Mouse (Mus musculus) CD4-positive, CD25-positive, alpha-beta regulatory T cell, adult 9 weeks (primary cell): ENCODE measurements around the gene Olfr541. TPM values are rescaled to one million over a fixed set of nuclear protein-coding genes. Genes with fewer than 3 reads are reported as not detected.

Source experiments
- polyA plus RNA-seq: library from polyadenylated mRNA; unstranded; fragments of 100-300 nt; shearing (Covaris generic); gene quantifications from one replicate; pipeline ENCODE4 v1.2.1, GENCODE M21; 2017

Gene Olfr541
- polyA plus RNA-seq = not detected

DNA sequence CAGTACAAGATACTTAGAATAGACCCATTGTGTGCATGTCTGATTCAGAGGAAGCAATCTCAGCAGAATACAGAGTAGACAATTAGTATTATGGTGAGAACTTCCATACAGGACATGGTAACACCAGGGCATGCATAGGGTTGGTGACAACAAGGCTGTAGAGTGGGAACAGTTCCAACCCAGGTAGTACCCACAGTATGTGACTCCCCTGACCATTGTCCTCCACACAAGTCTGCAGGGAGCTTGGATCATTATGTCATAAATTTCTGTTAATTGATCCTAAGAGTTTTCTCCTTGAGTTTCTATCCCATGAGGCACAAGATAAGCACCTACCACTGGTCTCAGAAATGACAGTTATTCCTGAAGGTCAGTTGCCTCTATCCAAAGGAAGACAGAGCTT lies at the start of gene Olfr541:
Gene Olfr541, plus strand, starts transcription at position 301 of the 400 bp plus-strand sequence.

GRCm38 (mm10) chr7:140659630-140660029 lies 37.4 kb upstream of the Olfr541 start, which contains the start of gene Olfr539:
Gene Olfr539 (plus strand): TSS chr7:140659930.

GRCm38 (mm10) chr7:140681651-140682050 lies 15.4 kb upstream of the Olfr541 start, which contains the start of gene Olfr45:
Gene Olfr45 (plus strand): TSS chr7:140681951.

Other genes starting within 250 kb of the Olfr541 start
- not detected for gene Olfr533, start 233.9 kb upstream of the Olfr541 start, polyA plus RNA-seq
- gene Olfr535, start 213.1 kb upstream of the Olfr541 start, polyA plus RNA-seq = not detected
- not detected for gene Olfr536, start 189.9 kb upstream of the Olfr541 start, polyA plus RNA-seq
- gene Olfr538, start 129.4 kb upstream of the Olfr541 start, polyA plus RNA-seq = not detected
- gene Olfr46, start 96.0 kb upstream of the Olfr541 start, polyA plus RNA-seq = not detected
- not detected for gene Olfr61, start 68.3 kb upstream of the Olfr541 start, polyA plus RNA-seq
- not detected for gene Olfr53, start 50.8 kb upstream of the Olfr541 start, polyA plus RNA-seq
- 0.02 TPM for gene Olfr539, start 37.3 kb upstream of the Olfr541 start, polyA plus RNA-seq
- not detected for gene Olfr45, start 15.3 kb upstream of the Olfr541 start, polyA plus RNA-seq
- not detected for gene Cyp2e1, start 66.5 kb downstream of the Olfr541 start, polyA plus RNA-seq
- 0.40 TPM for gene Syce1, start 90.6 kb downstream of the Olfr541 start, polyA plus RNA-seq
- 0.46 TPM for gene Zfp941, start 124.9 kb downstream of the Olfr541 start, polyA plus RNA-seq
- not detected for gene Urah, start 137.8 kb downstream of the Olfr541 start, polyA plus RNA-seq
- not detected for gene Scgb1c1, start 148.3 kb downstream of the Olfr541 start, polyA plus RNA-seq
- gene Odf3, start 150.5 kb downstream of the Olfr541 start, polyA plus RNA-seq = not detected
- gene Gm45785, start 159.1 kb downstream of the Olfr541 start, polyA plus RNA-seq = not detected
- gene Ric8a, start 159.7 kb downstream of the Olfr541 start, polyA plus RNA-seq = 163 TPM
- 65.2 TPM for gene Bet1l, start 160.3 kb downstream of the Olfr541 start, polyA plus RNA-seq
- gene Psmd13, start 184.7 kb downstream of the Olfr541 start, polyA plus RNA-seq = 270 TPM
- gene Sirt3, start 185.0 kb downstream of the Olfr541 start, polyA plus RNA-seq = 10.4 TPM
- not detected for gene Cox8b, start 203.2 kb downstream of the Olfr541 start, polyA plus RNA-seq
- gene Nlrp6, start 223.6 kb downstream of the Olfr541 start, polyA plus RNA-seq = not detected
- 40.2 TPM for gene Pgghg, start 244.1 kb downstream of the Olfr541 start, polyA plus RNA-seq